9 mouse cellular contexts compared by ENCODE assay signal in the genomic region with DNA sequence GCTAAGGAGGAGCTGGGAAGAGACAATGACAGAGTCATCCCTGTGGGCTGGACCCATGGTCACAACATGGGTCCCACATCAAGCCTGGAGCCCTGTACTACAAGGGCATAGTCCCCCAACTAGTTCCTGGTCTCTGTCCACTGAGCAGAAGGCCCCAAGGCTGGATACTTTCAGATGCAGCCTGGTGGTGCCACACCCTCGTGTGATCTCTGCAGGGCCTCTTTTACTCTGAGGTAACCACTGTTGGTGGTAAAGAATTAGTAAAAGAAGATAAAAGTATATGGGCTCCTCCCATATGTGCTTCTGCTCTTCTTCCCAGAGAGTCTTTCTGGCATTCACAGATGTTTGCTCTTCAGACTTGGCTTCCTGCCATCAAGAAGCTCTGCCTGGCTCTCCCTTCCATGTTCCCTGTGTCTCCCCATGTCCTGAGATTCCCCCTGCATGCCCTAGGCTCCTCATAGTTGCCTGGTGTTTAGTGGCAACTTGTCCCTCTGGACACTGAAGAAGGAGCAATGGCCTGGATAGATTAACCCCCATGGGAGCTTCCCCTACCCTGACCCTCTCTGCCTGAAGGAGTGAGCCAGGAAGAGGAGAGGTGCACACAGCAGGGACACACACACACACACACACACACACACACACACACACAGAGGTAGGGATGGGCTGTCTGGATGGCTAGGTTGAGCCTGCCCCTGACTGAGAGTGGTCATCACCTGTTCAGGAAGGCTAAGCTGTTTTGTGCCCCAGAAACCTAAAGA. TPM values are rescaled to one million over a fixed set of nuclear protein-coding genes. Genes with fewer than 3 reads are reported as not detected.
A peak's percentile ranks its signal among the peaks of the same experiment; 100 is the strongest.
DNase-seq lines count a peak whose midpoint lies in the region; ATAC-seq and TF ChIP-seq lines count a peak whose summit lies in the region.
"Had no signal": no experiment of that assay in that cellular context is flagged by ENCODE, and none has a peak within 500 bp of the region (broad histone marks: within the 10 kb centered on the region; RNA-seq: fewer than 3 reads in every experiment).

No protein-coding gene starts in this region.

- no peak overlapping the region for H3K4me3 ChIP-seq in forebrain, postnatal 0 days (ENCODE audit: low read depth, low read length)
- no peak overlapping the region for H3K4me3 ChIP-seq in forebrain, embryonic 11.5 days (ENCODE audit: low read depth, low read length)
- no peak overlapping the region for H3K4me3 ChIP-seq in midbrain, postnatal 0 days (ENCODE audit: low read depth, low read length)
- H3K4me3 ChIP-seq in midbrain, embryonic 11.5 days (ENCODE audit: low read depth, low read length) = no peak overlapping the region
- H3K4me3 ChIP-seq in intestine, postnatal 0 days (ENCODE audit: low read depth, low read length) = no peak overlapping the region

- peak; percentile 40 for ATAC-seq in forebrain, postnatal 0 days
- no peak for ATAC-seq in forebrain, embryonic 11.5 days (replicated peaks; ENCODE audit: low FRiP score)
- no peak for ATAC-seq in midbrain, postnatal 0 days (ENCODE audit: low FRiP score)
- ATAC-seq in midbrain, embryonic 11.5 days (ENCODE audit: low FRiP score) = no peak
- peak; percentile 63 for ATAC-seq in intestine, postnatal 0 days

- WGBS in forebrain, postnatal 0 days = 24% methylated on average over 1 of the region's 1 CpGs
- 69% methylated on average over 1 of the region's 1 CpGs for WGBS in forebrain, embryonic 11.5 days
- WGBS in midbrain, postnatal 0 days = 36% methylated on average over 1 of the region's 1 CpGs
- WGBS in midbrain, embryonic 11.5 days = 32% methylated on average over 1 of the region's 1 CpGs
- WGBS in intestine, postnatal 0 days = 5% methylated on average over 1 of the region's 1 CpGs

- H3K9ac ChIP-seq in forebrain, postnatal 0 days = no peak overlapping the region
- H3K9ac ChIP-seq in forebrain, embryonic 11.5 days (ENCODE audit: low read length) = no peak overlapping the region; the same call in 1 of the 2 replicates
- H3K9ac ChIP-seq in midbrain, postnatal 0 days (replicated peaks; ENCODE audit: low read length, poor library complexity, severe bottlenecking) = no peak overlapping the region
- H3K9ac ChIP-seq in midbrain, embryonic 11.5 days (ENCODE audit: low read length) = no peak overlapping the region
- H3K9ac ChIP-seq in intestine, postnatal 0 days (ENCODE audit: low read depth, low read length) = no peak overlapping the region

- TF ChIP-seq CTCF in forebrain, postnatal 0 days (IDR thresholded peaks at IDR 0.05; ENCODE audit: low read depth) = no peak
- no peak for TF ChIP-seq CTCF in midbrain, postnatal 0 days (IDR thresholded peaks at IDR 0.05)
- no peak for TF ChIP-seq CTCF in intestine, postnatal 0 days (IDR thresholded peaks at IDR 0.05; ENCODE audit: low read depth)

- H3K9me3 ChIP-seq in forebrain, postnatal 0 days (ENCODE audit: low read length) = no peaks in the 10 kb centered on the region
- H3K9me3 ChIP-seq in forebrain, embryonic 11.5 days (ENCODE audit: control insufficient read depth, low read length) = no peaks in the 10 kb centered on the region
- no peaks in the 10 kb centered on the region for H3K9me3 ChIP-seq in midbrain, postnatal 0 days (ENCODE audit: low read length)
- no peaks in the 10 kb centered on the region for H3K9me3 ChIP-seq in midbrain, embryonic 11.5 days (ENCODE audit: control insufficient read depth, low read length)
- no peaks in the 10 kb centered on the region for H3K9me3 ChIP-seq in intestine, postnatal 0 days (ENCODE audit: control insufficient read depth)

- no peaks in the 10 kb centered on the region for H3K36me3 ChIP-seq in forebrain, postnatal 0 days (ENCODE audit: insufficient read depth)
- no peaks in the 10 kb centered on the region for H3K36me3 ChIP-seq in forebrain, embryonic 11.5 days (ENCODE audit: control insufficient read depth, insufficient read depth, low read length)
- H3K36me3 ChIP-seq in midbrain, postnatal 0 days (ENCODE audit: insufficient read depth, low read length) = no peaks in the 10 kb centered on the region
- no peaks in the 10 kb centered on the region for H3K36me3 ChIP-seq in midbrain, embryonic 11.5 days (ENCODE audit: control insufficient read depth, insufficient read depth, low read length)
- H3K36me3 ChIP-seq in intestine, postnatal 0 days (ENCODE audit: control insufficient read depth, insufficient read depth) = peaks cover 14% of the 10 kb centered on the region; the same call in 1 of the 2 replicates

- H3K27me3 ChIP-seq in forebrain, postnatal 0 days (ENCODE audit: insufficient read depth, low read length) = no peaks in the 10 kb centered on the region
- no peaks in the 10 kb centered on the region for H3K27me3 ChIP-seq in forebrain, embryonic 11.5 days (ENCODE audit: control insufficient read depth, insufficient read depth, low read length)
- H3K27me3 ChIP-seq in midbrain, postnatal 0 days (ENCODE audit: insufficient read depth, low read length) = no peaks in the 10 kb centered on the region
- no peaks in the 10 kb centered on the region for H3K27me3 ChIP-seq in midbrain, embryonic 11.5 days (ENCODE audit: control insufficient read depth, insufficient read depth, low read length)
- H3K27me3 ChIP-seq in intestine, postnatal 0 days (replicated peaks; ENCODE audit: control insufficient read depth, insufficient read depth, low read length) = no peaks in the 10 kb centered on the region

- H3K4me2 ChIP-seq in forebrain, postnatal 0 days (ENCODE audit: low read depth) = no peak overlapping the region
- no peak overlapping the region for H3K4me2 ChIP-seq in forebrain, embryonic 11.5 days (ENCODE audit: low read depth, low read length, severe bottlenecking)
- H3K4me2 ChIP-seq in midbrain, postnatal 0 days (ENCODE audit: low read depth, low read length, poor library complexity, severe bottlenecking) = no peak overlapping the region
- no peak overlapping the region for H3K4me2 ChIP-seq in midbrain, embryonic 11.5 days
- H3K4me2 ChIP-seq in intestine, postnatal 0 days (replicated peaks; ENCODE audit: low read depth) = 0 out of 2 replicates have a peak overlapping the region, but pooled peaks have one; percentile 13

- peaks cover 8% of the 10 kb centered on the region for H3K4me1 ChIP-seq in forebrain, postnatal 0 days (ENCODE audit: insufficient read depth)
- no peaks in the 10 kb centered on the region for H3K4me1 ChIP-seq in forebrain, embryonic 11.5 days (replicated peaks; ENCODE audit: control insufficient read depth, insufficient read depth, low read length)
- 0 out of 2 replicates have a peak, but pooled peaks cover 4% of the 10 kb centered on the region for H3K4me1 ChIP-seq in midbrain, postnatal 0 days (ENCODE audit: insufficient read depth, low read length)
- no peaks in the 10 kb centered on the region for H3K4me1 ChIP-seq in midbrain, embryonic 11.5 days (ENCODE audit: control insufficient read depth, insufficient read depth, low read length)
- peaks cover 15% of the 10 kb centered on the region for H3K4me1 ChIP-seq in intestine, postnatal 0 days (replicated peaks; ENCODE audit: control insufficient read depth, insufficient read depth, low read length)

- no peak overlapping the region for H3K27ac ChIP-seq in forebrain, postnatal 0 days (ENCODE audit: low read depth, low read length)
- H3K27ac ChIP-seq in forebrain, embryonic 11.5 days (ENCODE audit: low read depth, low read length) = no peak overlapping the region
- H3K27ac ChIP-seq in midbrain, postnatal 0 days (ENCODE audit: low read depth, low read length) = no peak overlapping the region
- H3K27ac ChIP-seq in midbrain, embryonic 11.5 days (ENCODE audit: low read depth, low read length) = no peak overlapping the region
- peak overlapping the region; percentile 74 for H3K27ac ChIP-seq in intestine, postnatal 0 days (ENCODE audit: low read depth, low read length)

- DNase-seq in forebrain, postnatal 0 days = peak; percentile 52
- no peak for DNase-seq in forebrain, embryonic 11.5 days (ENCODE audit: low spot score)
- peak; percentile 45 for DNase-seq in midbrain, postnatal 0 days (ENCODE audit: low spot score)
- DNase-seq in midbrain, embryonic 11.5 days (ENCODE audit: low spot score, missing footprints) = no peak
- DNase-seq in lung, postnatal 4 days = peak; percentile 47 to 51
- DNase-seq in spleen, postnatal 14 days (ENCODE audit: low spot score in 2 of 2) = no peak
- DNase-seq in cerebellum, adult 9-10 months = no peak

RNA-seq across cellular contexts. Expression of gene Pwwp2b, which starts 24.5 kb away (rescaled TPM):
- total RNA-seq in forebrain, postnatal 0 days (2014; rRNA removed) = 4.3 and 5.4 TPM in 2 replicates
- 5.6 and 6.3 TPM in 2 replicates for polyA plus RNA-seq in forebrain, postnatal 0 days (2015; fragmentation: Nextera tagmentation; extraction: Ambion mirVana)
- 3.6 and 4.2 TPM in 2 replicates for polyA plus RNA-seq in forebrain, embryonic 11.5 days (2014; fragmentation: Nextera tagmentation; extraction: Ambion mirVana)
- 3.4 and 3.5 TPM in 2 replicates for total RNA-seq in midbrain, postnatal 0 days (2014; rRNA removed)
- 4.5 and 4.7 TPM in 2 replicates for polyA plus RNA-seq in midbrain, postnatal 0 days (2015; fragmentation: Nextera tagmentation; extraction: Ambion mirVana)
- 2.6 and 3.3 TPM in 2 replicates for polyA plus RNA-seq in midbrain, embryonic 11.5 days (2014; fragmentation: Nextera tagmentation; extraction: Ambion mirVana)
- polyA plus RNA-seq in intestine, postnatal 0 days (2015; fragmentation: Nextera tagmentation; extraction: Ambion mirVana) = 12.9 and 16.6 TPM in 2 replicates

RNA-seq across cellular contexts. Expression of gene Stk32c, which starts 59.7 kb away (rescaled TPM):
- total RNA-seq in forebrain, postnatal 0 days (2014; rRNA removed) = 26.3 and 30.7 TPM in 2 replicates
- polyA plus RNA-seq in forebrain, postnatal 0 days (2015; fragmentation: Nextera tagmentation; extraction: Ambion mirVana) = 1.7 and 2.8 TPM in 2 replicates
- polyA plus RNA-seq in forebrain, embryonic 11.5 days (2014; fragmentation: Nextera tagmentation; extraction: Ambion mirVana) = 0.16 and 0.36 TPM in 2 replicates
- 33.2 and 35.6 TPM in 2 replicates for total RNA-seq in midbrain, postnatal 0 days (2014; rRNA removed)
- 2.4 TPM in 2 replicates for polyA plus RNA-seq in midbrain, postnatal 0 days (2015; fragmentation: Nextera tagmentation; extraction: Ambion mirVana)
- polyA plus RNA-seq in midbrain, embryonic 11.5 days (2014; fragmentation: Nextera tagmentation; extraction: Ambion mirVana) = 0.33 and 0.63 TPM in 2 replicates
- 0.07 and 0.10 TPM in 2 replicates for polyA plus RNA-seq in intestine, postnatal 0 days (2015; fragmentation: Nextera tagmentation; extraction: Ambion mirVana)
- total RNA-seq: CH12.LX had no signal

Comparison
In these comparisons a context has a peak if more than half of its experiments do, and no peak if none do; other contexts are left out.
1. ATAC-seq: peak in forebrain, postnatal 0 days (single experiment) and intestine, postnatal 0 days (single experiment); none in forebrain, embryonic 11.5 days (single experiment), midbrain, postnatal 0 days (single experiment) and midbrain, embryonic 11.5 days (single experiment).
2. DNase-seq: peak in forebrain, postnatal 0 days (single experiment), midbrain, postnatal 0 days (single experiment) and lung, postnatal 4 days (2 of 2); none in forebrain, embryonic 11.5 days (single experiment), midbrain, embryonic 11.5 days (single experiment), spleen, postnatal 14 days (0 of 2) and cerebellum, adult 9-10 months (single experiment).